Mouse (Mus musculus): ENCODE data around the gene Agtpbp1.

- TF ChIP-seq CTCF (IDR thresholded peaks at IDR 0.05; ENCODE audit: control insufficient read depth, insufficient read depth, insufficient read length), result no peak
- TF ChIP-seq USF1 (IDR thresholded peaks at IDR 0.05; ENCODE audit: low read depth), result no peak
- TF ChIP-seq MYOD1 (IDR thresholded peaks at IDR 0.05; ENCODE audit: control insufficient read depth, insufficient read length, low read depth), result no peak
- no peak for TF ChIP-seq MYOG (IDR thresholded peaks at IDR 0.05; ENCODE audit: control insufficient read depth, extremely low read depth, insufficient read length)
These were observed 46.4 kb downstream of the Agtpbp1 start for GRCm38 (mm10) chr13:59538661-59539060.
